Mouse (Mus musculus) limb, embryonic 11.5 days (tissue): ENCODE measurements around the gene Syngr1. TPM values are rescaled to one million over a fixed set of nuclear protein-coding genes. Genes with fewer than 3 reads are reported as not detected.

Source experiments
- ATAC-seq: fragments of 200-750 bp; cut with Nextera tagmentation; 2 replicates; pipeline ENCODE4 v1.8.0; 2017; ENCODE audit warnings: low read depth; ENCODE audit not compliant: insufficient number of reproducible peaks, low FRiP score, low TSS enrichment
- DNase-seq: peaks from one replicate; pipeline ENCODE4 v3.0.0-alpha.2; 2015; ENCODE audit warnings: low spot score
- H3K27ac ChIP-seq: fragments of 300-500 bp; sonication (generic); replicated peaks from 2 replicates; pipeline ENCODE4 v1.5.1; 2014; ENCODE audit warnings: low read depth, mild to moderate bottlenecking, low read length
- H3K27me3 ChIP-seq: fragments of 300-500 bp; sonication (generic); 2 replicates; pipeline ENCODE4 v1.6.1; 2014; ENCODE audit warnings: mild to moderate bottlenecking, low read length, mixed read lengths; ENCODE audit not compliant: control insufficient read depth, insufficient read depth
- H3K36me3 ChIP-seq: fragments of 300-500 bp; sonication (generic); 2 replicates; pipeline ENCODE4 v1.6.1; 2014; ENCODE audit warnings: mild to moderate bottlenecking, low read length, moderate library complexity, mixed read lengths; ENCODE audit not compliant: control insufficient read depth, insufficient read depth
- H3K4me1 ChIP-seq: fragments of 300-500 bp; sonication (generic); 2 replicates; pipeline ENCODE4 v1.6.1; 2014; ENCODE audit warnings: low read length, mixed read lengths; ENCODE audit not compliant: control insufficient read depth, insufficient read depth
- H3K4me2 ChIP-seq: fragments of 300-500 bp; sonication (generic); 2 replicates; pipeline ENCODE4 v1.6.1; 2014; ENCODE audit warnings: low read depth, mild to moderate bottlenecking, moderate library complexity; ENCODE audit not compliant: severe bottlenecking
- H3K4me3 ChIP-seq: fragments of 300-500 bp; sonication (generic); 2 replicates; pipeline ENCODE4 v1.5.1; 2014; ENCODE audit warnings: low read depth, low read length
- H3K9ac ChIP-seq: fragments of 300-500 bp; sonication (generic); 2 replicates; pipeline ENCODE4 v1.6.1; 2014; ENCODE audit warnings: mild to moderate bottlenecking, low read length
- H3K9me3 ChIP-seq: fragments of 300-500 bp; sonication (generic); 2 replicates; pipeline ENCODE4 v1.6.1; 2016; ENCODE audit warnings: low read length; ENCODE audit not compliant: control insufficient read depth
- WGBS: fragments of 180-500 bp; shearing (Covaris S2); extraction: QIAGEN DNeasy Blood & Tissue Kit; methylation state at CpG from one replicate; pipeline ENCODE4 v1.1.7; 2014; 5-methylcytosine and 5-hydroxymethylcytosine counted together
- polyA plus RNA-seq: library from polyadenylated mRNA; unstranded; fragments of >200 nt; fragmentation: Nextera tagmentation; extraction: Ambion mirVana; gene quantifications from 2 replicates; pipeline ENCODE4 v1.2.1, GENCODE M21; 2014

Syngr1 gene
- polyA plus RNA-seq, 1 experiment from 2014 or later: 3.0 TPM

- no peak overlapping the region for H3K9ac ChIP-seq
- no peak overlapping the region for H3K27ac ChIP-seq
- 93% methylated on average over 7 of the region's 7 CpGs for WGBS
- ATAC-seq (no peak), DNase-seq (no peak)
- peaks cover 12% of the 10 kb centered on the region; the same call in 1 of the 2 replicates for H3K36me3 ChIP-seq
- no peak overlapping the region for H3K4me3 ChIP-seq
- no peaks in the 10 kb centered on the region for H3K27me3 ChIP-seq
- H3K9me3 ChIP-seq: no peaks in the 10 kb centered on the region
- no peak overlapping the region for H3K4me2 ChIP-seq
- 0 out of 2 replicates have a peak, but pooled peaks cover 2% of the 10 kb centered on the region for H3K4me1 ChIP-seq
These were observed 58.4 kb downstream of the Syngr1 start for GRCm38 (mm10) chr15:80149517-80149916.

GRCm38 (mm10) chr15:80152663-80153062, 61.5 kb downstream of the Syngr1 start:
- Histone ChIP-seq H3K9me3 (no peaks in the 10 kb centered on the region), H3K36me3 (peaks cover 20% of the 10 kb centered on the region), H3K27me3 (no peaks in the 10 kb centered on the region), H3K4me1 (no peaks in the 10 kb centered on the region), H3K4me2 (no peak overlapping the region), H3K27ac (no peak overlapping the region), H3K4me3 (no peak overlapping the region), H3K9ac (no peak overlapping the region)
- 92% methylated on average over 10 of the region's 10 CpGs for WGBS
- no peak for ATAC-seq
- no peak for DNase-seq

- 90% methylated on average over 11 of the region's 11 CpGs for WGBS
- Histone ChIP-seq H3K9me3 (no peaks in the 10 kb centered on the region), H3K4me2 (no peak overlapping the region), H3K4me3 (no peak overlapping the region), H3K27ac (no peak overlapping the region), H3K9ac (no peak overlapping the region), H3K4me1 (peaks cover 6% of the 10 kb centered on the region; the same call in 1 of the 2 replicates), H3K27me3 (no peaks in the 10 kb centered on the region), H3K36me3 (peaks cover 27% of the 10 kb centered on the region)
- DNase-seq (no peak), ATAC-seq (no peak)
These were observed 62.6 kb downstream of the Syngr1 start for GRCm38 (mm10) chr15:80153757-80154156.

GRCm38 (mm10) chr15:80155707-80156106, 64.6 kb downstream of the Syngr1 start:
- ATAC-seq (no peak), DNase-seq (no peak)
- H3K9ac ChIP-seq: no peak overlapping the region
- H3K36me3 ChIP-seq: peaks cover 37% of the 10 kb centered on the region
- no peaks in the 10 kb centered on the region for H3K9me3 ChIP-seq
- WGBS: 93% methylated on average over 8 of the region's 8 CpGs
- no peak overlapping the region for H3K4me2 ChIP-seq
- H3K4me3 ChIP-seq: no peak overlapping the region
- H3K4me1 ChIP-seq: peaks cover 11% of the 10 kb centered on the region
- H3K27ac ChIP-seq: no peak overlapping the region
- H3K27me3 ChIP-seq: no peaks in the 10 kb centered on the region

- Histone ChIP-seq H3K4me2 (no peak overlapping the region), H3K36me3 (peaks cover 44% of the 10 kb centered on the region), H3K9me3 (no peaks in the 10 kb centered on the region), H3K27me3 (no peaks in the 10 kb centered on the region), H3K27ac (no peak overlapping the region), H3K4me1 (peaks cover 11% of the 10 kb centered on the region), H3K9ac (no peak overlapping the region; the same call in 1 of the 2 replicates), H3K4me3 (no peak overlapping the region)
- ATAC-seq: no peak
- 93% methylated on average over 22 of the region's 22 CpGs for WGBS
- DNase-seq: no peak
These were observed 66.2 kb downstream of the Syngr1 start for GRCm38 (mm10) chr15:80157197-80157943.

- no peak for ATAC-seq
- Histone ChIP-seq H3K9ac (no peak overlapping the region), H3K36me3 (peaks cover 44% of the 10 kb centered on the region), H3K27ac (peak overlapping the region; percentile 53; the same call in 1 of the 2 replicates), H3K27me3 (no peaks in the 10 kb centered on the region), H3K9me3 (no peaks in the 10 kb centered on the region), H3K4me3 (no peak overlapping the region), H3K4me2 (no peak overlapping the region), H3K4me1 (peaks cover 11% of the 10 kb centered on the region)
- DNase-seq: no peak
- 72% methylated on average over 5 of the region's 5 CpGs for WGBS
These were observed 67.0 kb downstream of the Syngr1 start for GRCm38 (mm10) chr15:80158001-80158706.

GRCm38 (mm10) chr15:80158707-80159090, 67.6 kb downstream of the Syngr1 start:
- WGBS: 49% methylated on average over 4 of the region's 4 CpGs
- H3K9me3 ChIP-seq: no peaks in the 10 kb centered on the region

GRCm38 (mm10) chr15:80159286-80159901, 68.3 kb downstream of the Syngr1 start:
- ATAC-seq: peak; percentile 66
- Histone ChIP-seq H3K36me3 (peaks cover 39% of the 10 kb centered on the region), H3K9ac (no peak overlapping the region), H3K9me3 (no peaks in the 10 kb centered on the region), H3K4me3 (no peak overlapping the region), H3K4me2 (no peak overlapping the region), H3K27ac (peak overlapping the region; percentile 53; the same call in 1 of the 2 replicates), H3K27me3 (no peaks in the 10 kb centered on the region), H3K4me1 (peaks cover 11% of the 10 kb centered on the region)
- peak; percentile 63 for DNase-seq
- 33% methylated on average over 8 of the region's 8 CpGs for WGBS

More at GRCm38 (mm10) chr15:80158707-80159090, 67.6 kb downstream of the Syngr1 start:
- Histone ChIP-seq H3K4me2 (no peak overlapping the region), H3K27ac (peak overlapping the region; percentile 53; the same call in 1 of the 2 replicates), H3K4me1 (peaks cover 11% of the 10 kb centered on the region), H3K36me3 (peaks cover 44% of the 10 kb centered on the region), H3K27me3 (no peaks in the 10 kb centered on the region), H3K9ac (no peak overlapping the region), H3K4me3 (no peak overlapping the region)
- ATAC-seq (no peak), DNase-seq (no peak)
